Mouse (Mus musculus): ENCODE measurements around the gene Cdk4. TPM values are rescaled to one million over a fixed set of nuclear protein-coding genes. Genes with fewer than 3 reads are reported as not detected.
"Not testable (repeated sequence)": the region's sequence is repeated elsewhere in the genome, so short reads cannot be mapped to it uniquely, and the experiment has no call there.

Gene Cdk4
- total and polyA plus RNA-seq, 3 experiments = 106 to 233 (median 166) TPM

DNA sequence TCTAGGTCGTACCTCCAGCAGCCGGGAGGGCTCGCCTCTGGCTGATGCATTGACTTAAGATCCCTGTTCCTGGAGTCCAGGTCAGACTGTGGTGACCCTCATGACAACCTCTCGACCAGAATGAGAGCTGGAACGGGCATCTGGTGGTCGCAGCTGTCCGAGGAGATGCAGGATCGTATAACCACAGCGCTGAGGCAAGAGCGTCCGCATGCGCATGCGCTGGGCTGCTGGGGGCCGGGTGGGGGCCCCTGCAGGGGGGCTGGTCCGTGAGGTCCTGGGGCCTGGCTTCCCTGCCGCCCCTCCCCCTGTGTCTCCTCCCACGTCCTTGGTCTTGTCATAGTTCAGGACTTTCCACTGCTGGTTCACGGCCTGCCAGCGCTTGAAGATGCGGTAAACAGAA, 6.8 kb upstream of the Cdk4 start:
- no peak for DNase-seq

DNA sequence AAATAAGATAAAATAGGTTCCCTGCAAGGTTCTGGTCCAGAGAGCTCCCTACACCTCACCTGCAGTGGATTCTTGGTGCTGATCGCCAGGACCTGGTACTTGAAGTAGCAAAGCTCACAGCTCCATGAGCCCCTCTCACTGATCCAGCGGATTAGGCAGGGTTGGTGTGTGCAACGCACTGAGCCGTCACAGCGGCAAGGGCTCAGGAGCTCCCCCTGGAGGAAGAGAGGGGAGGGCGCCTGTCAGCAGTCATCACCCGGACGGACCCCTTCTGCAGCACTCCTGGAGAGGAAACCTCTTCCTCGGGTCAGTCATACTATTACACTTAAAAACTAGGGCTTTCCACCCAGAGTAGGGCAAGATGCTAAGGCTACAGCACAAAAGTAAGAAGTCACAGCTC, 5.2 kb upstream of the Cdk4 start:
- DNase-seq = peak; percentile 82

DNA sequence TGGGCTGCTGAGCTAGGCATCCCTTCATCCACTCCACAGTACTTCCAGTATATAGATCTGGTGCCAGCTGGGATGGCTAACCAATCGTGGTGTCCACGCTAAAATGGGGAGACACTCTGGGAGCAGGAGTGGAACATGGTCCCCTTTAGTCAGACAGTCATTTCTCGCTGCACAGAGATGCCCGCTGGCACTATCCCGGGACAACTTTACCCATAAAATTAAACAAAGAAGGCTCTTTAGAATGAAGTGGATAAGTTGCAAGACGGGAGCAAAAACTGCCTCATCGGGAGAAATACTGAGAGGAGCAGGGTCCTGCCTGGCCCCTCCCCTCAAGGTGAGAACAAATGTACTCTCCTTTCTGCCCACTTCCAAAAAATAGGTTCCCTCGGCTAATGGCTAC, 4.6 kb upstream of the Cdk4 start:
- no peak for DNase-seq

DNA sequence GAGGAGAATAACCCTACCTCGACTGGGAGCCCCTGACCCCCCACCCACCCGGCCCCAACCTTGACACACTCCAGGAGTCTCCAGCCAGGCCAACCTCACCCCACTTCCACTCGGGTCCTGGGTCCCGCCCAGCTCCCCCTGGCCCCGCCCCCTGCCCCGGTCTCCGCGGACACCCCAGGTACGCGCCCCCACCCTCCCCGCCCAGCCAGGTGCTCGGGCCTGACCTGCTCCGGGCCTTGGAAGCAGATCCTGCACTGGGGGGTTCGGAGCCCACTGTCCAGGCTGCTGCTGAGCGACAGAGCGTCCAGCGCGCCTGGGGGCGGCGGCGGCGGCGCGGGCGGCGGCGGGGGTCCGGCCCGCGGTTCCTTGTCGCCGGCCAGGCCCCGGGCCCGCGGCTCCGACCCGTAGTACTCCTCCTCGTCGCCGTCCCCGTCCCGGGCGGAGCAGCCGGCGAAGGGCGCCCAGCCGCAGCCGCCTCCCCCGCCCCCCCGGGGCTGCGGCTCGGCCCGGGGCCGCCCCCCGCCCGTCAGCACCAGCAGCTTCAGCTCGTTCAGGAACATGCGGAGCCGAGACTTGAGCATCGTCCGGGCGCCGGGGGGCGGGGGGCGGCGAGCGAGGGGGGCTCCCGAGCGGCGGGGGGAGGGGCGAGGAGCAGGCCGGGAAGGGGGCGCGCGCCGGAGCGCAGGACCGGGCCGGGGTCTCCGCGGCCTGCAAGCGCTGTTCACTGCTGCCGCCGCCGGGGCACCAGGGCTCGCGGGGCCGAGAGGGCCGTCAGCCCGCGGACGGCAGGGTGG, 4.0 kb upstream of the Cdk4 start:
- DNase-seq = no peak

DNA sequence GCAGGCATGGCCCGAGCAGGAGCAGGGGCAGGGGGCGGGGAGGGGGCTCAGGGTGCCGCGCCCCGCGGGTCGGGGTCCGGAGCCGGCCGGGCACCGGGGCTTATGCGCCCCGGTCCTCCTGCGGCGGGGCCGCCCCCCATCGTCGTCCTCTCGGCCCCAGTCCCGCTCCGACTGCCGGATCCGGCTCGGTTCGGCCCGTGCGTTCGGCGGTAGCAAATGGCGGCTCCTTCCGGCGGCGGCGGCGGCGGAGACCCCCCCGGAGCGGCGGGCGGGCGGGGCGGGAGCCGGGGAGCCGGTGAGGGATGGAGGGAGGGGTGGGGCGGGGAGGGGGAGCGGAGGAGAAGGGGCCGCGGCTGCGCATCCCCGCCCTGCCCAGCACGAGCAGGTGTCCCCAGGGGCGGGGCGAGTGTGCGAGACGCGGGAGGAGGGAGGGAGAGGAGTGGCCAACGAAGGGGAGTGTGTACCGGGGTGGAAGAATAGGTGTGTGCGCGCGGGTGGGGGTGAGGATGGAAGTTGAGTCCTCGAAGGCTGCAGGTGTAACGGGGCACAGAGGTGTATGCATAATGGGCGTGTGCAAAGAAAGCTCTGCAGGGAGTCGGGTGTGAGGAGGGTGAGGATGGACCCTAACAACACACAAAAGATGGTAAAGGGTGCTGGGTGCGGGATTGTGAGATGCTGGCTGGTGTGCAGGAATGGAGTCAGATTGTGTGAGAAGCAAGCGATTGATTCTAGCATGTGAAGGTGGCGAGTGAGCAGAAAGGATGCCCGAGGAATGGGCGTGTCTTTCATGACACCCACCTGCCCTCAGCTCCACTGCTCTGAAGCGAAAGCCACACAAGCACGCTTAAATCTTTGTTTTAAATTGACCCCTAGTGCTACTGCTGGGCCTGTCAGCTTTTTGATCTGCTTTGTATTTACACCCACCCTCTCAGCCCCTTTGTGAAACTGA, 3.1 kb upstream of the Cdk4 start, which contains the start of gene March9:
March9 (minus strand) TSS at position 217 of the 949 bp plus-strand sequence.
- peak; percentile 87 for DNase-seq

DNA sequence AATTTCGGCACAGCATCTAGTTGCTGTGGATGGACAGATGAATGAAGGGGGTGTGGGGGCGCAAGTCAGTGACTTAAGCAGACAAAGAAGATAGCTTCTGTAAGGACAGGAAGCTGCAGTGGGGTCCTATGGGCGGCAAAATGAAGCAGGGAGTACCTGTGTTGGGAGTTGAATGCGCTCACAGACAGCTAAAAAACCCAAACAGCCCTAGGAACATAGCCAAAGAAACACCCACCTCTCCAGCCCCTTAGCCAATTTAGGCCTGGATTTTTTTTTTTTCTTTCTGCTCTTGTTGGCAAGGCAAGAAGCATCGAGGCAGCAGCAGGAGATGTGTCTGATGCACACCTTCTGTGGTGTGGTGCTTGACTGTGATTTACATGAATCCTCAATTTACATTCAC, 2.2 kb upstream of the Cdk4 start:
- no peak for DNase-seq

DNA sequence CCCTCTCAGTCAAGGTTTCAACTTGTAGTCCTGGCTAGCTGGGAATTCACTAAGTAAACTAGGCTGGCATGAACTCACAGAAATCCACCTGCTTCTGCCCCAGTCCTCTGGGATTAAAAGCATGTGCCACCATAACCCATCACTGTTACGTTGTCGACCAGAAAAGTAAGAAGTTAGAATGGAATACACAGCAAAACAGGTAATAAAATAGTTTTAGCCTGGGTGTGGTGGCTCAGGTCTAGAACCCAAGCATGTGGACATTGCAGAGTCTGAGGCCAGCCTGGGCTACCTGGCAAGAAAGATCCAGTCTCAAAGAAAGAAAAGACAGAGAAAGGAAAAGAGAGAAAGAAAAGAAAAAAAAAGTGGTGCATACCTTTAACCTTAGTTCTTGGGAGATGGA, 1.8 kb upstream of the Cdk4 start:
- no peak for DNase-seq

DNA sequence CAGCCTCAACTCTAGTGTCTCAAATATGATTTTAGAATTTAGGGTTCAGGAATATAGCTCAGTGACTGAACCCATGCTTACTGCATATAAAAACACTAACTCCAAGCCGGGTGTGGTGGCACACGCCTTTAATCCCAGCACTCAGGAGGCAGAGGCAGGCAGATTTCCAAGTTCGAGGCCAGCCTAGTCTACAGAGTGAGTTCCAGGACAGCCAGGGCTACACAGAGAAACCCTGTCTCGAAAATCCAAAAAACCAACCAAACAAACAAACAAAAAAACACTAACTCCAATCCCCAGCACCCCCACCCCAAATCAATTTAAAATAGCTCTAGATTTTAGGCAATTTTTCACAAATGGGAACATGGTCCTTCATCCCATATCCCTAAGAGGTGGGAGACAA, 1.2 kb upstream of the Cdk4 start:
- DNase-seq = not testable (repeated sequence)

DNA sequence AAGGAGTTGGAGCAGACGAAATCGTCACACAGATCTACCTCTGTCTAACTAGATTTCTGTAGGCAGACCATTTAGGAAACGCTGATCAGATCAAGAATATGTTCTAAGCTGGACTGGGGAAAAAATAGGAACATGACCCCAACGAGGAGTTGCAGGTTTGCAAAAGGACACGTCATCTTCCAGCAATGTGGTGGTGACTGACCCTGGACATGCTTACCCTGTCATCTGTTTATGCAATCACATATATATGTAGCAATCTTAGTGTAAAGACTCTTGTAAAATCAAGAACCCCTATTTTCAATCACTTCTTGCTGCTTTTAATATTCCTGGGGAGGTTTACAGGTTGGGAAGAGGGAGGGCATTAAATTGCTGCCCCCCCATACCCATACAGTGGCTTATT, 831 bp upstream of the Cdk4 start:
- DNase-seq = no peak

DNA sequence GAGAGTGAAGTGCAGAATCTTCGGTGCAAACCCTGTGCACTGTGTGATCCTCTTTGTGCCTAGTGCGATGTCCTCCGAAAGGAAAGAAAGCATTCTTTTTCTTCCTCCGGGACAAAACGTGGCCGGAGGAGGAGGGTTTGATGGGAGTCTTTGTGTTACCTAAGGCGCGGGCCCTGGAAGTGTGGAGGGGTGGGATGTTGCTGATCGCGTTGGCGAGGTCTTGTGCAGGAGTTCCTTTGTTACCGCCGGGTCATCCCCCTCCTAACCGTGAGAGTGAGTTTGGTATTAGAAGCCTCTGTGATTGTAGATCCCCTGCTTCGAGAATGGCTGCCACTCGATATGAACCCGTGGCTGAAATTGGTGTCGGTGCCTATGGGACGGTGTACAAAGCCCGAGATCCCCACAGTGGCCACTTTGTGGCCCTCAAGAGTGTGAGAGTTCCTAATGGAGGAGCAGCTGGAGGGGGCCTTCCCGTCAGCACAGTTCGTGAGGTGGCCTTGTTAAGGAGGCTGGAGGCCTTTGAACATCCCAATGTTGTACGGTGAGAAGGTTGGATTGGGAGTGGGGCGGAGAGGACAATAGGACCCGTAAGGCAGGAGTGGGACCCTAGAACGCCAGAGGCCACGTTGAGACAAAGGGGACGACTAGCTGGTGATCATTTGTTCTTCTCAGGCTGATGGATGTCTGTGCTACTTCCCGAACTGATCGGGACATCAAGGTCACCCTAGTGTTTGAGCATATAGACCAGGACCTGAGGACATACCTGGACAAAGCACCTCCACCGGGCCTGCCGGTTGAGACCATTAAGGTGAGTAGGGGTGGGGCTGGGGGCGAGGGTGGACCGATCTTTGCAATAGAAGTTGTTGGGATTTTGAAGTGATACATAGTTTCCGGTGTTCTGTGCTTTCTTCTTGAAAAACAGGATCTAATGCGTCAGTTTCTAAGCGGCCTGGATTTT, 858 bp downstream of the Cdk4 start:
- peak; percentile 55 for DNase-seq

DNA sequence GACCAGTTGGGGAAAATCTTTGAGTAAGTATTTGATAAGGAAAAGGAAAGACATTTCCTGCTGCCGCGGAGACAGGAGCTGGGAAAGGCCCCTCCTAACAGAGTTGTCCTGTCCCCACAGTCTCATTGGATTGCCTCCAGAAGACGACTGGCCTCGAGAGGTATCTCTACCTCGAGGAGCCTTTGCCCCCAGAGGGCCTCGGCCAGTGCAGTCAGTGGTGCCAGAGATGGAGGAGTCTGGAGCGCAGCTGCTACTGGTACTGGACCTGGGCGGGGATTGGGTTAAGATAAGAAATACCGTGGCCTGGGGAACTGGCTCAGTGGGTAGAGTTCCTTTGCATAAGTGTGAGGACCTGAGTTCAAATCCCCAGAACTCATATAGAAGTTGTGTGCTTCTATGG, 2.6 kb downstream of the Cdk4 start:
- DNase-seq = no peak

DNA sequence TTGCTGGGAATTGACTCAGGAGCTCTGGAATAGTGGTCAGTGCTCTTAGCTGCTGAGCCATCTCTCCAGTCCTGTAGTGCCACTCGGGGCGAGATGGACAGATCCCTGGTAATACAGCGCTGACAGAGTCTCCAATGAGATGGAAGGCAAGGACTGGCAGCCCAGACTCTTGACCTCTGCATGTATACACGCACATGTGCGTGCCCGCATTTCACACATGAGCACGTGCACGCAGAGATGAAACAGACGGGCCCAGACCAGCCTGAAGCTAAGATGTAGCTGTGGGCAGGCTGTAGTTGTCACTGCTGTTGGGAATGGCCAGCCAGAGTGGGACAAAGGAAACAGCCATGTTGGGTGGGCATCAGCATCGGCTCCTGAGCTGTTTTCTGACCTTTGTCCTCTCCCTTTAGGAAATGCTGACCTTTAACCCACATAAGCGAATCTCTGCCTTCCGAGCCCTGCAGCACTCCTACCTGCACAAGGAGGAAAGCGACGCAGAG, 3.2 kb downstream of the Cdk4 start:
- DNase-seq = no peak

DNA sequence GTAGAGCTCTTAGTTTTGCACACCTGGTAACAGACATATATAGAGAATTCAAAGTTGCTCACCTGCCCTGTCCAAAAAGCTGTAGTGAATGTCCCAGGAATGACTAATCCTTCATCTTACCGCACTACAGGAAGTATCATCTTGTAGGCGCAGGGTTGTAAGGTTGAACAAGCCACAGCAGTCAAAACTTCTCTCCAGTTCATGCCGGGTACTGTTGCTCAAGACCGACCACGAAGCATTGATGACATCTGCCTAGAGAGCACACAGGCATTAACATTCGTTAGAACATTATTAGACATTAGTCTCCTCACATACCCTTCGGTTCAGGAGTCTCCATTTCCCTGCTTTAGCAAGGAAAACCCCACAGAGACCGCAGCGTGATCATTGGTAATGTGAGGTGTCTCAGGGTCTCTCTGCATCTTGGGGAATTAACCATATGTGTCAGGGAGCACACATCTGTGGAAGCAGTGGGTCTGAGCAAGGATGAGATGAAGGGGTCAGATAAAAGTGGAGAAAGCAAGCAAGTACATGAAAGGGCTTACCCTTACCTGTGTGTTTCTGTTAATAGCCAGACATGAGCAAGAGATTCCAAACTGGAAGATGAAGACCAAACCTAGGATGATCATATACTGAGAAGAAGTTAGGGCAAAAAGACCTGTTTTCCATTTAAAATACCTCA, 5.2 kb downstream of the Cdk4 start:
- no peak for DNase-seq

DNA sequence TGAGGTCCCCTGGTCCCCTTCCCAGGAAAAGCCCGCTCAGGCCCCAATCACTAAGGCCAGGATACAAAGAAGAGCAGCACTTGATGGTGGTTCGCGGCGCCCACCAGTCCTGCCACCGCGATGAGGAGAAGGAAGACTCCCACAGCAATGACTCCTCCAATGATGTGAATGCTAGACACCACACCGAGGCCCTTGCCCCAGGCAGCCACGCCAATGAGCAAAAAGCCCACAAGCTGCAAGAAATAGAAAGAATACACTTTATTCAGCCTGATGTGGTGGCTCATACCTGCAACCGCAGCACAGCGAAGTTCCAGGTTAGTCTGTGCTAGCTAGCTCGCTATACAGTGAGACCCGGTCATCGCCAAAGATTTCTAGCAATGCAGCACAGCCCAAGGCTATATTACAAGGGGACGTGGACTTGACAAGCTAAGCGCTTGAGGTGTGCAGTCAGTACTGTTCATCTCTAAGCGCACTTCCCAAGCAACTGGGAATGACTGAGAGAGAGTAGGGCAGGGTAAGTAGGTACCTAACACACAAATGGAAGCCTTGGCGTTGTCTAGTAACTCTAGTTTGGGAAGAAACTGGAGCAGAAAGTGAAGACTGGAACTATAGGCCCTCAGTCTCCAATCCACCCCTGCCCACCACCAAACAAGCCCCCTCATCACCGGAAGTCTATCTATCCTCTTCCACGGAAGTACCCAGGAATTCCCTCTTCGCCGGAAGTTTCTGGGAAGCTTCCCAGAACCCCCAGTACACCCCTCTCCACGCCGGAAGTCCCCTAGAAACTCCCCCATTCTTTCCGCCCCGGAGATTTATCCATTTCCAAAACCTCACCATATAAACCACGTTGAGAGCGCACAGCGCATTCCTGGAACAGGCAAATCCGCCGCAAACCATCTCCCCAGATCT, 6.2 kb downstream of the Cdk4 start:
- peak; percentile 58 for DNase-seq

DNA sequence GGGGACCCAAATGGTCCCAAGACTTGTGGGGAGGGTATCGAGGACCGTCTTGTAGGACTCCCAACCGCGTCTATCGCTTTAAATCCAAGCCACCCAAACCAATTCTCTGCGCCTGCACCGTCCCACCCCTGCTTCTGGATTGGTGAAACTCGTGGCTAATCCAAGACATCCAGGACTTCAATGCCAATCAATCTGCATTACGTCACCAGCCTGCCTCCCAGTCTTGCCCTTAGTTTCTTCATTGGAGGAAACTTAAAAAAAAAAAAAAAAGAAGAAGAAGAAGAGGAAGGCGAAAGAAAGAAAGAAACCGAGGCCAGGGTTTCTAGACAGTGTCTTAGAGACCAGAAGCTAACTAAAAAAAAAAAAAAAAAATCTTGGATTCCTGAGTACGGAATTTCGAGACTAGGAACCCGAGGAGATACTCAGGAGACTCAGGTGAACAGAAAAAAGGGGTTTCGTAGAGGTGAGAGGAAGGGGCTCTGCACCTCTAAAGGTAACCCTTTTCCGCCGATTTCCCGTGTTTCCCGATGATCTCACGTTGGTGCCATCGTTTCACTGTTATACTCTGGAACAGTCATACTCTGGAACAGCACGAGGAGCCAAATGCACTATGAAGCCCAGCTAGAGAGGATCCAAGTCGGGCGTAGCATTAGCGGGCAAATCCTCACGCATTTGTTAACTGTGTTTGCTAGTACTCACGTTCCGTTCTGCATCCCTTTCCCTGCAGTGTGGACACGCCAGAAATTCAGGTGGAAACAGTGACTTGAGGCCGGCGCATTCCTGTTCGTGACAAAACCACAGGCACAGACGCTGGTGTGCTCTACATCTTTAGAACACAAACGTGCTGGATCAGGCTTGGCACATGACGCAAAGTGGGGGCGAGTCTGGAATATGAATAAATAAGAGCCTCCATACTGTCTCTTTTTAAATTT, 7.1 kb downstream of the Cdk4 start, which contains the start of gene Tspan31:
Tspan31 (minus strand) TSS at position 75 of the 932 bp plus-strand sequence.
- peak; percentile 95 for DNase-seq

DNA sequence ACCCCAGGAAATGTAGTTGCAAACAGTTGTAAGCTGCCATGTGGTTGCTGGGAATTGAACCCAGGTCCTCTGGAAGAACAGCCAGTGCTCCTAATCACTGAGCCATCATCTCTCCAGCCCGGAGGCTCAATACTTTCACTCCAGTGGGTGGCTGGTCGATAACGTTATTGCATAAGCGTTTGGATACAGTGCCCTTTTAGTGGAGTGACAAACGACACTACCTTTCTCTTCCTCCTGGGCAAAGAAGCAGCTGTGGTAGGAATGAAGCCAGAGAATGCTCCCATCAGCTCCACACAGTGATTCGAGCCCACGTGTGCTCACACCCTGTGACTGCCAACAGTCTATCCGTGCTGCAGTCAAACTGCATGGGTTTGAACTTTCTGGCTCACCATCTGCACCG, 7.9 kb downstream of the Cdk4 start:
- no peak for DNase-seq

DNA sequence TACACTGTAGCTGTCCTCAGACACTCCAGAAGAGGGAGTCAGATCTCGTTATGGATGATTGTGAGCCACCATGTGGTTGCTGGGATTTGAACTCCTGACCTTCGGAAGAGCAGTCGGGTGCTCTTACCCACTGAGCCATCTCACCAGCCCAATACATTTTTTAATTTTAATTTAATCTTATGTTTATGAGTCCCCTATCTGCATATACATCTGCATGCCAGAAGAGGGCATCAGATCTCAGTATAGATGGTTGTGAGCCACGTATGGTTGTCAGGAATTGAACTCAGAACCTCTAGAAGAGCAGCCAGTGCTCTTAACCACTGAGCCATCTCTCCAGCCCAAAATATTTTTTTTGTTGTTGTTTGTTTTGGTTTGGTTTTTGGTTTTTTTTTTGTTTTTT, 8.9 kb downstream of the Cdk4 start:
- not testable (repeated sequence) for DNase-seq

DNA sequence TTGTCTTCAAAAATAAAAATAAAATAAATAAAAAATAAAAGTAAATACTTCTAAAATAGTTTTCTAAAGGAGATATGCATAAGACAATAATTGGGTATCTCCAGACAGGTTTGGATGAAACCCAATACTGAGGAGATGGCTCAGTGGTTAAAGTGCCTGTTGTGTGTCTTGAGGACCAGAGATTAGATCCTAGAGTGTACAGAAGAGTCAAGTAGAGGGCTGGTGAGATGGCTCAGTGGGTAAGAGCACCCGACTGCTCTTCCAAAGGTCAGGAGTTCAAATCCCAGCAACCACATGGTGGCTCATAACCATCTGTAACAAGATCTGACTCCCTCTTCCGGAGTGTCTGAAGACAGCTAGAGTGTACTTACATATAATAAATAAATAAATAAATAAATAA, 9.6 kb downstream of the Cdk4 start:
- DNase-seq = not testable (repeated sequence)

DNA sequence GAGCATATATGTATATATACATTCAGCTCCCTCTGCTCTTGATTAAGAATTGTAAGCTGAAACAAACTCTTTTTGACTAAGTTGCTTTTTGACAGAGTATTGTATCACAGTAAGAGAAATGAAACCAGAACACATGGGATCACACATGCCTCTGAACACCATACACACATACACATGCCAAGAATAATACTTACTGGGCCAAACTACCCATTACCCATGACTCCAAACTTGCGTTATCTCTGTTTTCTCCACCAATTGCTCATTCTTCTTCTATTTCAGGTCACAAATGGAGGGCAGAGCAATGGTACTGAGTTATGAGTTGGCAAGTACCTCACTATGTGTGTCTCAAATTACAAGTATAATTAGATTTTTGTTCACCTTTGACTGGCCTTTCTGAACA, 10.6 kb downstream of the Cdk4 start:
- no peak for DNase-seq

All from adrenal gland, adult 2 months (tissue).